Mouse (Mus musculus) midbrain, embryonic 14.5 days (tissue): ENCODE measurements around the gene Smim14. TPM values are rescaled to one million over a fixed set of nuclear protein-coding genes. Genes with fewer than 3 reads are reported as not detected.

Experiments used
- ATAC-seq: fragments of 200-750 bp; cut with Nextera tagmentation; 2 replicates; pipeline ENCODE4 v1.8.0; 2017; ENCODE audit warnings: moderate number of reproducible peaks, moderate library complexity; ENCODE audit not compliant: low FRiP score, low TSS enrichment
- DNase-seq: peaks from one replicate; pipeline ENCODE4 v3.0.0-alpha.2; 2015
- H3K27ac ChIP-seq: fragments of 300-500 bp; sonication (generic); replicated peaks from 2 replicates; pipeline ENCODE4 v1.5.1; 2014; ENCODE audit warnings: mild to moderate bottlenecking, low read depth, low read length, moderate library complexity
- H3K27me3 ChIP-seq: fragments of 300-500 bp; sonication (generic); 2 replicates; pipeline ENCODE4 v1.6.1; 2014; ENCODE audit warnings: low read length, control low read depth, mixed read lengths; ENCODE audit not compliant: control insufficient read depth, insufficient read depth
- H3K36me3 ChIP-seq: fragments of 300-500 bp; sonication (generic); 2 replicates; pipeline ENCODE4 v1.6.1; 2014; ENCODE audit warnings: low read length, control low read depth; ENCODE audit not compliant: control insufficient read depth, insufficient read depth
- H3K4me1 ChIP-seq: fragments of 300-500 bp; sonication (generic); 2 replicates; pipeline ENCODE4 v1.6.1; 2014; ENCODE audit warnings: mild to moderate bottlenecking, antibody characterized with exemption, low read length, control low read depth; ENCODE audit not compliant: control insufficient read depth, insufficient read depth
- H3K4me2 ChIP-seq: fragments of 300-500 bp; sonication (generic); 2 replicates; pipeline ENCODE4 v1.6.1; 2014; ENCODE audit warnings: mild to moderate bottlenecking, low read length, moderate library complexity
- H3K4me3 ChIP-seq: fragments of 300-500 bp; sonication (generic); replicated peaks from 2 replicates; pipeline ENCODE4 v1.5.1; 2014; ENCODE audit warnings: low read depth, low read length
- H3K9ac ChIP-seq: fragments of 300-500 bp; sonication (generic); replicated peaks from 2 replicates; pipeline ENCODE4 v1.6.1; 2014; ENCODE audit warnings: mild to moderate bottlenecking, low read length, moderate library complexity
- H3K9me3 ChIP-seq: fragments of 300-500 bp; sonication (generic); 2 replicates; pipeline ENCODE4 v1.6.1; 2016; ENCODE audit warnings: low read length, control low read depth, mixed read lengths; ENCODE audit not compliant: control insufficient read depth
- WGBS: fragments of 180-500 bp; shearing (Covaris S2); extraction: QIAGEN DNeasy Blood & Tissue Kit; methylation state at CpG from one replicate; pipeline ENCODE4 v1.1.7; 2014; 5-methylcytosine and 5-hydroxymethylcytosine counted together
- polyA plus RNA-seq: library from polyadenylated mRNA; unstranded; fragments of >200 nt; fragmentation: Nextera tagmentation; extraction: Ambion mirVana; gene quantifications from 2 replicates; pipeline ENCODE4 v1.2.1, GENCODE M21; 2014

Smim14 gene
- polyA plus RNA-seq, 1 experiment from 2014 or later, result 196 TPM

GRCm38 (mm10) chr5:65466911-65467310 lies 70.1 kb downstream of the Smim14 start:
- Histone ChIP-seq H3K9ac (no peak overlapping the region), H3K9me3 (no peaks in the 10 kb centered on the region), H3K27me3 (no peaks in the 10 kb centered on the region), H3K4me1 (no peaks in the 10 kb centered on the region), H3K4me3 (no peak overlapping the region), H3K4me2 (no peak overlapping the region), H3K27ac (no peak overlapping the region), H3K36me3 (peaks cover 44% of the 10 kb centered on the region)
- DNase-seq (no peak), ATAC-seq (no peak)
- WGBS, result 83% methylated on average over 3 of the region's 3 CpGs

DNA sequence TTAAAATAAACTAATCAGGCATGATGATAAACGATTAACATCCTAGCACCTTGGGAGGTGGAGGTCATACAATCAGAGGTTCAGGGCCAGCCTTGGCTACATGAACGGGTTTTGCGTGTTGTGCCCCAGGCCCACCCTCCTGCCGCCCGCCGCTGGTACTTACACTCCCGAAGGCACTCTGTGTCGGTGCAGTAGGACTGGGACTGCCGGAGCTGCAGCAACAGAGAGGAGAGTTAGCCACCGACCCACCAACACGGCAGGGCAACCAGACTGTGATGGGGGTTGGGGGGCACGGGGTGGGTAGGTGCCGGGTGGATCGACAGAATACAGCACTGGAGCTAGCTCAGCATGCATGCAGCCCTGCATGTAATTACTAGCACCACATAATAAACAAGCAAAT lies 76.6 kb downstream of the Smim14 start:
- 93% methylated on average over 14 of the region's 14 CpGs for WGBS
- H3K9me3 ChIP-seq, result no peaks in the 10 kb centered on the region

DNA sequence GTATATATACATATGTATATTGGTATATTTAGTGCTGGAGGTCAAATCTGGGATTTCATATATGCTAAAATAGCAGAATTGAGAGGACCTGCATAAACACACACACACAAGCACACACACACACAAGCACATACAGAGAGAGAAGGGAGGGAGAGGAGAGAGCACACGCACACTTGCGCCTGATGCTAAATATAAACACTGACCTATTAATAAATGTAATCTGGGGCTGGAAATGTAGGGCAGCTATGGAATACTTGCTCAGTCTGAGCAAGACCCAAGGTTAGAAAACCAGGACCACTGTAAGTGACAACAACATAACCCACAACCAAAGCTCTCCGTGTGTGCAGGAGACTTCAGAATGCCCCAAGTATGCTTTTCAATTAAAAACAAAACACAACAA lies 77.5 kb downstream of the Smim14 start:
- 92% methylated on average over 3 of the region's 3 CpGs for WGBS
- Histone ChIP-seq H3K9ac (no peak overlapping the region), H3K27ac (no peak overlapping the region), H3K36me3 (peaks cover 31% of the 10 kb centered on the region), H3K4me2 (no peak overlapping the region), H3K27me3 (no peaks in the 10 kb centered on the region), H3K4me3 (no peak overlapping the region), H3K9me3 (no peaks in the 10 kb centered on the region), H3K4me1 (no peaks in the 10 kb centered on the region)
- ATAC-seq, result no peak
- DNase-seq, result no peak

More for the DNA sequence above, 76.6 kb downstream of the Smim14 start:
- H3K4me1 ChIP-seq, result no peaks in the 10 kb centered on the region
- ATAC-seq, result no peak
- H3K27me3 ChIP-seq, result no peaks in the 10 kb centered on the region
- no peak overlapping the region for H3K27ac ChIP-seq
- no peak overlapping the region for H3K4me2 ChIP-seq
- DNase-seq, result no peak
- no peak overlapping the region for H3K4me3 ChIP-seq
- H3K9ac ChIP-seq, result no peak overlapping the region
- H3K36me3 ChIP-seq, result peaks cover 37% of the 10 kb centered on the region

DNA sequence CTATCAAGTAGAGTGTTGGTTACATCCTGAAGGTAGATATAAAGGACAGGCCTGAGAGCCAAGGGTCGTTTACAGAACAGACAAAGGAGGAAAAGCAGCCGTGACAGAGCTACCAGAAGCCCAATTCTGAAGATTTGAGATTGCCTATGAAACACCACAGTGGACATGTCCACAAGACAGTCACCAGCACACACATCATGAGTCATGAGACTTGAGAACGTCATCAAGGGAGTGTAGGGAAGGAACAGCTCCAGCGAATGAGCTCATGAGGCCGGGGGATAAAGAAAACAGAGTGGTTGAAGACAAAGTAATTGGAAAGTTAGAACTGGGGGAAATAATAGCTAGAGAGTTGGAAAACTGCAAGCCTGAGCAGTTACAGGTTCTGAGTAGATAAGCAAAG lies 79.1 kb downstream of the Smim14 start:
- Histone ChIP-seq H3K9ac (no peak overlapping the region), H3K9me3 (no peaks in the 10 kb centered on the region), H3K27ac (no peak overlapping the region), H3K36me3 (peaks cover 29% of the 10 kb centered on the region), H3K4me2 (no peak overlapping the region), H3K4me3 (no peak overlapping the region), H3K4me1 (no peaks in the 10 kb centered on the region), H3K27me3 (no peaks in the 10 kb centered on the region)
- WGBS, result 83% methylated on average over 5 of the region's 5 CpGs
- no peak for ATAC-seq
- DNase-seq, result no peak

- no peak for DNase-seq
- WGBS, result 67% methylated on average over 7 of the region's 7 CpGs
- no peak for ATAC-seq
- Histone ChIP-seq H3K9me3 (no peaks in the 10 kb centered on the region), H3K4me2 (no peak overlapping the region), H3K4me3 (no peak overlapping the region), H3K27me3 (no peaks in the 10 kb centered on the region), H3K9ac (no peak overlapping the region), H3K36me3 (peaks cover 35% of the 10 kb centered on the region), H3K27ac (no peak overlapping the region), H3K4me1 (no peaks in the 10 kb centered on the region)
Observed at GRCm38 (mm10) chr5:65457086-65457827, 79.7 kb downstream of the Smim14 start.

GRCm38 (mm10) chr5:65454771-65455170 lies 82.2 kb downstream of the Smim14 start:
- ATAC-seq, result no peak

GRCm38 (mm10) chr5:65448941-65449340 lies 88.0 kb downstream of the Smim14 start:
- no peak overlapping the region for H3K27ac ChIP-seq
- no peak overlapping the region for H3K9ac ChIP-seq
- DNase-seq, result no peak
- ATAC-seq, result no peak
- peaks cover 42% of the 10 kb centered on the region for H3K36me3 ChIP-seq
- H3K4me3 ChIP-seq, result no peak overlapping the region
- H3K27me3 ChIP-seq, result no peaks in the 10 kb centered on the region
- H3K4me1 ChIP-seq, result no peaks in the 10 kb centered on the region
- WGBS, result 83% methylated on average over 4 of the region's 4 CpGs
- H3K4me2 ChIP-seq, result no peak overlapping the region
- no peaks in the 10 kb centered on the region for H3K9me3 ChIP-seq

More at GRCm38 (mm10) chr5:65454771-65455170, 82.2 kb downstream of the Smim14 start:
- DNase-seq, result no peak
- H3K4me3 ChIP-seq, result no peak overlapping the region
- H3K4me2 ChIP-seq, result no peak overlapping the region
- H3K27ac ChIP-seq, result no peak overlapping the region
- 80% methylated on average over 5 of the region's 5 CpGs for WGBS
- no peaks in the 10 kb centered on the region for H3K27me3 ChIP-seq
- no peaks in the 10 kb centered on the region for H3K4me1 ChIP-seq
- no peaks in the 10 kb centered on the region for H3K9me3 ChIP-seq
- H3K9ac ChIP-seq, result no peak overlapping the region
- peaks cover 44% of the 10 kb centered on the region for H3K36me3 ChIP-seq

DNA sequence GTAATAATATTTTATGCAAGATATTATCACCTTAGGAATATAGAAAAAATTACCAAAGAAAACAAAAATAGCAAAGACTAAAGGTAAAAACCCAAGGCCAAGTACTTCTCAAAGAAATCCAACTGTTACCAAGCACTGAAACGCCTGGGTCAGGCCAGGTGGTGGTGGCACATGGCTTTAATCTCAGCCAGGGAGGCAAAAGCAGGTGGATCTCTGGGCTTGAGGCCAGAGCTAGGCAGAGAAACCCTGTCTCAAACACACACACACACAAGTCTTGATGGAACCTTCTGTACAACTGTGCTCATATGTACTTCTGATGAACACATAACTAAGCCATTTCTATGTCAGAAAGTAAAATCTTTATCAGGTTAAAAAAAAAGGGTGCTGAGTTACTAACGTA lies 89.2 kb downstream of the Smim14 start:
- H3K4me2 ChIP-seq, result no peak overlapping the region
- H3K4me1 ChIP-seq, result no peaks in the 10 kb centered on the region
- H3K9ac ChIP-seq, result no peak overlapping the region
- peaks cover 38% of the 10 kb centered on the region for H3K36me3 ChIP-seq
- no peak for ATAC-seq
- H3K4me3 ChIP-seq, result no peak overlapping the region
- no peaks in the 10 kb centered on the region for H3K9me3 ChIP-seq
- WGBS, result 81% methylated on average over 2 of the region's 2 CpGs
- no peak for DNase-seq
- no peak overlapping the region for H3K27ac ChIP-seq
- no peaks in the 10 kb centered on the region for H3K27me3 ChIP-seq

DNA sequence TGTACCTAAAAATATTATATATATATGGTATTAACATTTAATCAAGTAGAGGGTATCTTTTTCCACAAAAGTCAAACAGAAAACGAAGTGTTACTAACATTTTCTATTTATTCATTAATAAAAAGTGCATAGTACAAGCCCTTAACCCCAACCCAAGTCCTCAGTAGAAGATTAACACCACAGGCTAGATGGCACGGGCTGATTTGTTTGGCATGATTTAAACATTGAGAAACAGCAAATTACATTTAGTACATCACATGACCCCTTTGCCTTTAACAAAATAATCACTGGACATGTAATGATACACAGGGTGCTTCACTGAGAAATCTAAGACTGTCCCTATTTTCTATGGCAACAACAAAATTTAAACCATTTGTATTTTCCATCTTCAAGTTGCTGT lies 90.2 kb downstream of the Smim14 start:
- Histone ChIP-seq H3K4me1 (no peaks in the 10 kb centered on the region), H3K4me3 (no peak overlapping the region), H3K9ac (no peak overlapping the region), H3K9me3 (no peaks in the 10 kb centered on the region), H3K27me3 (no peaks in the 10 kb centered on the region), H3K4me2 (no peak overlapping the region), H3K36me3 (peaks cover 31% of the 10 kb centered on the region), H3K27ac (no peak overlapping the region)
- ATAC-seq (no peak), DNase-seq (no peak)
- WGBS, result 81% methylated on average over 2 of the region's 2 CpGs
